Mouse (Mus musculus) gastrocnemius, postnatal 4 days (tissue): ENCODE data around the gene Mical3. TPM values are rescaled to one million over a fixed set of nuclear protein-coding genes. Genes with fewer than 3 reads are reported as not detected.

ENCODE experiments used
- DNase-seq, 2 experiments: peaks; one replicate each; pipeline ENCODE4 v3.0.0; 2021 to 2022; ENCODE audit warnings: low spot score in 2 of 2, mixed read lengths in 2 of 2
- total RNA-seq, 2 experiments: library from RNA; stranded (reverse); gene quantifications; 2 replicates each; pipeline ENCODE4 v1.2.3; 2021

Gene Mical3
- total RNA-seq, 2 experiments from 2014 or later: 99.9 to 103 TPM

GRCm38 (mm10) chr6:121146798-121147197 is 16.0 kb upstream of the Mical3 start:
- DNase-seq: no peak

- DNase-seq: no peak
Measured at GRCm38 (mm10) chr6:121145906-121146305, 15.1 kb upstream of the Mical3 start.

GRCm38 (mm10) chr6:121145010-121145604 is 14.3 kb upstream of the Mical3 start:
- no peak for DNase-seq

GRCm38 (mm10) chr6:121144066-121144465 is 13.3 kb upstream of the Mical3 start:
- peak; percentile 42 to 65 for DNase-seq

GRCm38 (mm10) chr6:121143439-121143838 is 12.6 kb upstream of the Mical3 start:
- DNase-seq: no peak

- no peak for DNase-seq
Measured at GRCm38 (mm10) chr6:121142298-121142697, 11.5 kb upstream of the Mical3 start.

- DNase-seq: no peak
Measured at GRCm38 (mm10) chr6:121139271-121139670, 8.5 kb upstream of the Mical3 start.

GRCm38 (mm10) chr6:121138338-121139040 is 7.7 kb upstream of the Mical3 start:
- no peak for DNase-seq

GRCm38 (mm10) chr6:121137222-121137621 is 6.4 kb upstream of the Mical3 start:
- DNase-seq: no peak

- DNase-seq: no peak
Measured at GRCm38 (mm10) chr6:121134884-121135283, 4.1 kb upstream of the Mical3 start.

GRCm38 (mm10) chr6:121134249-121134648 is 3.5 kb upstream of the Mical3 start:
- no peak for DNase-seq

- peak; percentile 53 to 78 for DNase-seq
Measured at GRCm38 (mm10) chr6:121130039-121130705, 627 bp downstream of the Mical3 start.

GRCm38 (mm10) chr6:121129506-121129905 is 1.3 kb downstream of the Mical3 start:
- DNase-seq: no peak

GRCm38 (mm10) chr6:121128736-121129135 is 2.1 kb downstream of the Mical3 start:
- no peak for DNase-seq

GRCm38 (mm10) chr6:121127726-121128125 is 3.1 kb downstream of the Mical3 start:
- no peak for DNase-seq

GRCm38 (mm10) chr6:121126202-121126601 is 4.6 kb downstream of the Mical3 start:
- DNase-seq: no peak

GRCm38 (mm10) chr6:121122739-121123241 is 8.0 kb downstream of the Mical3 start:
- no peak for DNase-seq

- DNase-seq: no peak
Measured at GRCm38 (mm10) chr6:121120776-121121175, 10.0 kb downstream of the Mical3 start.

- no peak for DNase-seq
Measured at GRCm38 (mm10) chr6:121117971-121118755, 12.6 kb downstream of the Mical3 start.

- DNase-seq: no peak
Measured at GRCm38 (mm10) chr6:121117142-121117541, 13.7 kb downstream of the Mical3 start.

- DNase-seq: no peak
Measured at GRCm38 (mm10) chr6:121116434-121116833, 14.4 kb downstream of the Mical3 start.
